Mouse (Mus musculus) lung, postnatal 10 days (tissue): ENCODE measurements around the gene Lsm7.

Experiments used
- DNase-seq: peaks from one replicate; pipeline ENCODE4 v3.0.0; 2021

The Lsm7 gene

GRCm38 (mm10) chr10:80808985-80809632 lies 45.9 kb downstream of the Lsm7 start:
- DNase-seq, result no peak

GRCm38 (mm10) chr10:80808099-80808984 lies 46.7 kb downstream of the Lsm7 start:
- DNase-seq, result no peak

- peak; percentile 75 for DNase-seq
Observed at GRCm38 (mm10) chr10:80807057-80807627, 47.9 kb downstream of the Lsm7 start.

GRCm38 (mm10) chr10:80806341-80807056 lies 48.5 kb downstream of the Lsm7 start:
- no peak for DNase-seq

GRCm38 (mm10) chr10:80805925-80806324 lies 49.1 kb downstream of the Lsm7 start:
- DNase-seq, result peak; percentile 83

- DNase-seq, result no peak
Observed at GRCm38 (mm10) chr10:80805322-80805721, 49.7 kb downstream of the Lsm7 start.

- DNase-seq, result no peak
Observed at GRCm38 (mm10) chr10:80804916-80805315, 50.1 kb downstream of the Lsm7 start, which contains the start of gene Amh. Gene Amh, plus strand, starts transcription at chr10:80805243.

- no peak for DNase-seq
Observed at GRCm38 (mm10) chr10:80804340-80804739, 50.7 kb downstream of the Lsm7 start.

- no peak for DNase-seq
Observed at GRCm38 (mm10) chr10:80802996-80803395, 52.0 kb downstream of the Lsm7 start.
